9 mouse cellular contexts compared by ENCODE assay signal in genomic region chr15:98532281-98532680, GRCm38 (mm10). TPM values are rescaled to one million over a fixed set of nuclear protein-coding genes. Genes with fewer than 3 reads are reported as not detected.
DNase-seq lines count a peak whose midpoint lies in the region; ATAC-seq lines count a peak whose summit lies in the region.
"Had no signal": no experiment of that assay in that cellular context is flagged by ENCODE, and none has a peak within 500 bp of the region (broad histone marks: within the 10 kb centered on the region; RNA-seq: fewer than 3 reads in every experiment).

No protein-coding gene starts in this region.

- no peak overlapping the region for H3K27ac ChIP-seq in lung, embryonic 16.5 days (ENCODE audit: low read length)
- no peak overlapping the region for H3K27ac ChIP-seq in hindbrain, embryonic 15.5 days (replicated peaks)
- no peak overlapping the region for H3K27ac ChIP-seq in midbrain, embryonic 16.5 days (ENCODE audit: low read length)

- ATAC-seq in lung, embryonic 16.5 days (ENCODE audit: low read depth), result no peak
- no peak for ATAC-seq in hindbrain, embryonic 15.5 days (ENCODE audit: low FRiP score, low read depth)
- ATAC-seq in midbrain, embryonic 16.5 days, result no peak

- H3K4me3 ChIP-seq in lung, embryonic 16.5 days (ENCODE audit: low read length), result peak overlapping the region; percentile 92
- H3K4me3 ChIP-seq in hindbrain, embryonic 15.5 days, result peak overlapping the region; percentile 95
- H3K4me3 ChIP-seq in midbrain, embryonic 16.5 days (ENCODE audit: low read depth, low read length), result peak overlapping the region; percentile 82

- no peaks in the 10 kb centered on the region for H3K9me3 ChIP-seq in lung, embryonic 16.5 days (ENCODE audit: control insufficient read depth, low read length)
- no peaks in the 10 kb centered on the region for H3K9me3 ChIP-seq in hindbrain, embryonic 15.5 days
- no peaks in the 10 kb centered on the region for H3K9me3 ChIP-seq in midbrain, embryonic 16.5 days (replicated peaks; ENCODE audit: control insufficient read depth, low read length, poor library complexity, severe bottlenecking)

- peaks cover 36% of the 10 kb centered on the region for H3K36me3 ChIP-seq in lung, embryonic 16.5 days (ENCODE audit: control insufficient read depth, insufficient read depth, low read length)
- H3K36me3 ChIP-seq in hindbrain, embryonic 15.5 days, result peaks cover 40% of the 10 kb centered on the region
- H3K36me3 ChIP-seq in midbrain, embryonic 16.5 days (ENCODE audit: control insufficient read depth, insufficient read depth, low read length), result peaks cover 19% of the 10 kb centered on the region

- 15% methylated on average over 5 of the region's 5 CpGs for WGBS in lung, embryonic 16.5 days
- WGBS in hindbrain, embryonic 15.5 days, result 34% methylated on average over 5 of the region's 5 CpGs
- 42% methylated on average over 5 of the region's 5 CpGs for WGBS in midbrain, embryonic 16.5 days

- no peak for DNase-seq in lung, postnatal 25 days (ENCODE audit: low spot score)
- peak; percentile 73 for DNase-seq in brain, adult 2 months (ENCODE audit: low read depth, low spot score)
- no peak for DNase-seq in testis, postnatal 14 days (ENCODE audit: low spot score)
- no peak for DNase-seq in right cerebral cortex, postnatal 4 days
- DNase-seq in gastrocnemius, postnatal 4 days (ENCODE audit: low spot score in 2 of 2), result no peak

- H3K4me1 ChIP-seq in lung, embryonic 16.5 days (replicated peaks; ENCODE audit: control insufficient read depth, insufficient read depth, low read length), result peaks cover 12% of the 10 kb centered on the region
- H3K4me1 ChIP-seq in hindbrain, embryonic 15.5 days (replicated peaks), result peaks cover 27% of the 10 kb centered on the region
- peaks cover 20% of the 10 kb centered on the region for H3K4me1 ChIP-seq in midbrain, embryonic 16.5 days (ENCODE audit: control insufficient read depth, insufficient read depth, low read length)

- no peaks in the 10 kb centered on the region for H3K27me3 ChIP-seq in lung, embryonic 16.5 days (ENCODE audit: control insufficient read depth, insufficient read depth, low read depth, low read length)
- H3K27me3 ChIP-seq in hindbrain, embryonic 15.5 days, result no peaks in the 10 kb centered on the region
- H3K27me3 ChIP-seq in midbrain, embryonic 16.5 days (ENCODE audit: control insufficient read depth, insufficient read depth, low read depth, low read length), result no peaks in the 10 kb centered on the region

- peak overlapping the region; percentile 77 for H3K4me2 ChIP-seq in lung, embryonic 16.5 days (ENCODE audit: low read depth, low read length)
- peak overlapping the region; percentile 93 for H3K4me2 ChIP-seq in hindbrain, embryonic 15.5 days
- peak overlapping the region; percentile 82 for H3K4me2 ChIP-seq in midbrain, embryonic 16.5 days (ENCODE audit: low read length)

- H3K9ac ChIP-seq in lung, embryonic 16.5 days (ENCODE audit: low read length), result peak overlapping the region; percentile 94
- 0 out of 2 replicates have a peak overlapping the region, but pooled peaks have one; percentile 99 for H3K9ac ChIP-seq in hindbrain, embryonic 15.5 days
- peak overlapping the region; percentile 39 for H3K9ac ChIP-seq in midbrain, embryonic 16.5 days (ENCODE audit: low read depth, low read length)

RNA-seq across cellular contexts. Expression of gene Kansl2, which starts 1.8 kb away (rescaled TPM):
- 86.3 and 89.9 TPM in 2 replicates for polyA plus RNA-seq in lung, embryonic 16.5 days (2015; fragmentation: Nextera tagmentation; extraction: Ambion mirVana)
- 108 TPM in 2 replicates for polyA plus RNA-seq in hindbrain, embryonic 15.5 days (2015; fragmentation: Nextera tagmentation; extraction: Ambion mirVana)
- polyA plus RNA-seq in midbrain, embryonic 16.5 days (2015; fragmentation: Nextera tagmentation; extraction: Ambion mirVana), result 106 and 113 TPM in 2 replicates
- total RNA-seq in gastrocnemius, postnatal 4 days (2021), result 10 to 100 TPM; 75.4 to 83.9 TPM

RNA-seq across cellular contexts. Expression of gene Ccnt1, which starts 38.4 kb away (rescaled TPM):
- polyA plus RNA-seq in lung, embryonic 16.5 days (2015; fragmentation: Nextera tagmentation; extraction: Ambion mirVana), result 51.6 and 64.2 TPM in 2 replicates
- polyA plus RNA-seq in hindbrain, embryonic 15.5 days (2015; fragmentation: Nextera tagmentation; extraction: Ambion mirVana), result 64.7 and 65.6 TPM in 2 replicates
- polyA plus RNA-seq in midbrain, embryonic 16.5 days (2015; fragmentation: Nextera tagmentation; extraction: Ambion mirVana), result 65.3 and 73.1 TPM in 2 replicates
- 10 to 100 TPM; 31.3 to 35.4 TPM for total RNA-seq in gastrocnemius, postnatal 4 days (2021)

RNA-seq across cellular contexts. Expression of gene 4930415O20Rik, which starts 38.5 kb away (rescaled TPM):
- not detected in 2 replicates for polyA plus RNA-seq in lung, embryonic 16.5 days (2015; fragmentation: Nextera tagmentation; extraction: Ambion mirVana)
- polyA plus RNA-seq in hindbrain, embryonic 15.5 days (2015; fragmentation: Nextera tagmentation; extraction: Ambion mirVana), result not detected in 2 replicates
- polyA plus RNA-seq in midbrain, embryonic 16.5 days (2015; fragmentation: Nextera tagmentation; extraction: Ambion mirVana), result not detected in 2 replicates
- total RNA-seq in gastrocnemius, postnatal 4 days (2021), result under 1 TPM in 1 of 2 experiments, not detected in 1; 0.54 TPM
- total RNA-seq: hematopoietic stem cell, adult 5-6 weeks had no signal

RNA-seq across cellular contexts. Expression of gene Olfr279, which starts 40.1 kb away (rescaled TPM):
- not detected in 2 replicates for polyA plus RNA-seq in lung, embryonic 16.5 days (2015; fragmentation: Nextera tagmentation; extraction: Ambion mirVana)
- not detected in 2 replicates for polyA plus RNA-seq in hindbrain, embryonic 15.5 days (2015; fragmentation: Nextera tagmentation; extraction: Ambion mirVana)
- not detected in 2 replicates for polyA plus RNA-seq in midbrain, embryonic 16.5 days (2015; fragmentation: Nextera tagmentation; extraction: Ambion mirVana)
- total RNA-seq in gastrocnemius, postnatal 4 days (2021), result not detected
- total RNA-seq: hematopoietic stem cell, adult 5-6 weeks had no signal

RNA-seq across cellular contexts. Expression of gene Lalba, which starts 49.8 kb away (rescaled TPM):
- polyA plus RNA-seq in lung, embryonic 16.5 days (2015; fragmentation: Nextera tagmentation; extraction: Ambion mirVana), result 0.39 and 0.82 TPM in 2 replicates
- polyA plus RNA-seq in hindbrain, embryonic 15.5 days (2015; fragmentation: Nextera tagmentation; extraction: Ambion mirVana), result not detected in 2 replicates
- polyA plus RNA-seq in midbrain, embryonic 16.5 days (2015; fragmentation: Nextera tagmentation; extraction: Ambion mirVana), result not detected in 2 replicates
- total RNA-seq in gastrocnemius, postnatal 4 days (2021), result not detected
- total RNA-seq: hematopoietic stem cell, adult 5-6 weeks had no signal

Comparison
In these comparisons a context has a peak if more than half of its experiments do, and no peak if none do; other contexts are left out.
1. H3K9ac ChIP-seq: peak in every context shown above with its lines; median percentile 99 in hindbrain, embryonic 15.5 days; 94 in lung, embryonic 16.5 days; 39 in midbrain, embryonic 16.5 days.